Mouse (Mus musculus) heart, adult 2 months (tissue): ENCODE measurements around the gene Gm10961.

ENCODE experiments used
- CTCF ChIP-seq: fragments of 200-600 bp; IDR thresholded peaks from 2 replicates; pipeline ENCODE4 v1.8.1; 2022; ENCODE audit warnings: antibody characterized with exemption, mild to moderate bottlenecking, moderate library complexity
- EP300 ChIP-seq: fragments of 200-500 bp; IDR thresholded peaks from 2 replicates; pipeline ENCODE4 v1.6.1; 2011; ENCODE audit warnings: low read depth, low read length, control low read depth; ENCODE audit not compliant: insufficient read depth
- POLR2A ChIP-seq: fragments of 200-500 bp; IDR thresholded peaks from 2 replicates; pipeline ENCODE4 v1.6.1; 2011; ENCODE audit warnings: mild to moderate bottlenecking, low read depth, low read length, control low read depth; ENCODE audit not compliant: insufficient read depth

DNA sequence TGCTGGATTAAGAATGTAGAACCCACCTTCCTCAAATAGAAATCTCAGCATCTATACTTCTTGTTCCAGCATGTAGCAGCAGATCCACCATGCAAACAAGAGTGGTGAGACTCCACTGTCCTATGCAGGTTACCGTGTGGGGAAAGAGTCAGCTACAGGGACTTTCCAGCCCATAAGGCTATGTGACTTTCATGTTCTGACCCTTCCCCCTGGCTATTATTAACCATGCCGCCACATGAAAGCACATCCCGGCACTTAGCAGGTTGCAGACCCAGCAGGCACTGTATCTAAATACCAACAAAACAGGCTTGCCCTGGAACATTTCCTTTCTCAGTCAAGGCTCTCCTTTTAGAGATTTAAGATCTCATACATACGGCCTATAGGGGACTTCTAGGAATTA is 19.7 kb upstream of the Gm10961 start:
- no peak for TF ChIP-seq POLR2A
- no peak for TF ChIP-seq CTCF
- no peak for TF ChIP-seq EP300
